ENCODE assay signal across 8 mouse cellular contexts in genomic region chr4:119173851-119174453, GRCm38 (mm10). TPM values are rescaled to one million over a fixed set of nuclear protein-coding genes. Genes with fewer than 3 reads are reported as not detected.
DNase-seq lines count a peak whose midpoint lies in the region; ATAC-seq and TF ChIP-seq lines count a peak whose summit lies in the region.

Gene Zfp691 (minus strand): TSS chr4:119174195.

- WGBS in kidney, embryonic 14.5 days, result under 1% methylated on average over 40 of the region's 40 CpGs
- WGBS in limb, embryonic 15.5 days, result under 1% methylated on average over 40 of the region's 40 CpGs

- ATAC-seq in kidney, embryonic 14.5 days (ENCODE audit: low FRiP score, low TSS enrichment), result peak; percentile 100
- peak; percentile 100 for ATAC-seq in limb, embryonic 15.5 days (ENCODE audit: insufficient number of reproducible peaks, low FRiP score, low TSS enrichment, low read depth)

- peak within 1 kb of the TSS; percentile 79 for H3K4me2 ChIP-seq in kidney, embryonic 14.5 days (replicated peaks; ENCODE audit: low read depth, low read length)
- H3K4me2 ChIP-seq in limb, embryonic 15.5 days, result peak within 1 kb of the TSS; percentile 64

- H3K9ac ChIP-seq in kidney, embryonic 14.5 days (ENCODE audit: low read depth, low read length), result peak within 1 kb of the TSS; percentile 80
- H3K9ac ChIP-seq in limb, embryonic 15.5 days, result peak within 1 kb of the TSS; percentile 73

- peak within 1 kb of the TSS; percentile 89 for H3K4me3 ChIP-seq in bone marrow macrophage, adult 2 months (ENCODE audit: insufficient read depth, low read length)
- peak within 1 kb of the TSS; percentile 87 for H3K4me3 ChIP-seq in embryonic fibroblast, embryonic 13.5 days (ENCODE audit: insufficient read depth, low read length)
- H3K4me3 ChIP-seq in kidney, embryonic 14.5 days (ENCODE audit: low read length), result peak within 1 kb of the TSS; percentile 80
- peak within 1 kb of the TSS; percentile 87 for H3K4me3 ChIP-seq in limb, embryonic 15.5 days

- peak; percentile 97 for DNase-seq in A20 (ENCODE audit: low read depth, low spot score)
- DNase-seq in heart, adult 9 months (ENCODE audit: low spot score in 2 of 2), result peak; percentile 98
- peak; percentile 80 to 85 for DNase-seq in monocyte, adult 2 months (ENCODE audit: low read depth in 1 of 2, low spot score in 2 of 2)
- peak; percentile 95 to 96 for DNase-seq in spleen, postnatal 36 days (ENCODE audit: low spot score in 2 of 2)

- no peak for TF ChIP-seq CTCF in bone marrow macrophage, adult 2 months (IDR thresholded peaks at IDR 0.05; ENCODE audit: low read depth, low read length)
- TF ChIP-seq CTCF in embryonic fibroblast, embryonic 13.5 days (IDR thresholded peaks at IDR 0.05; ENCODE audit: borderline replicate concordance, insufficient read depth, low read length), result no peak

- no peaks in the 10 kb centered on the region for H3K27me3 ChIP-seq in kidney, embryonic 14.5 days (ENCODE audit: control insufficient read depth, insufficient read depth, low read length)
- H3K27me3 ChIP-seq in limb, embryonic 15.5 days, result no peaks in the 10 kb centered on the region

- H3K27ac ChIP-seq in bone marrow macrophage, adult 2 months (ENCODE audit: insufficient read depth, low read depth, low read length), result no peak within 1 kb of the TSS
- H3K27ac ChIP-seq in embryonic fibroblast, embryonic 13.5 days (ENCODE audit: insufficient read depth, low read length), result no peak within 1 kb of the TSS
- no peak within 1 kb of the TSS; the same call in 1 of the 2 replicates for H3K27ac ChIP-seq in kidney, embryonic 14.5 days (ENCODE audit: low read depth, low read length)
- peak within 1 kb of the TSS; percentile 67 for H3K27ac ChIP-seq in limb, embryonic 15.5 days

- H3K36me3 ChIP-seq in kidney, embryonic 14.5 days (ENCODE audit: control insufficient read depth, insufficient read depth, low read length), result peaks cover 16% of the 10 kb centered on the region
- peaks cover 18% of the 10 kb centered on the region for H3K36me3 ChIP-seq in limb, embryonic 15.5 days

- no peaks in the 10 kb centered on the region for H3K9me3 ChIP-seq in kidney, embryonic 14.5 days (ENCODE audit: control insufficient read depth, low read length)
- H3K9me3 ChIP-seq in limb, embryonic 15.5 days, result no peaks in the 10 kb centered on the region

- H3K4me1 ChIP-seq in bone marrow macrophage, adult 2 months (ENCODE audit: control insufficient read depth, insufficient read depth, low read length), result peaks cover 6% of the 10 kb centered on the region; the same call in 1 of the 2 replicates
- H3K4me1 ChIP-seq in embryonic fibroblast, embryonic 13.5 days (ENCODE audit: control insufficient read depth, insufficient read depth, low read length), result peaks cover 2% of the 10 kb centered on the region; the same call in 1 of the 2 replicates
- 0 out of 2 replicates have a peak, but pooled peaks cover 3% of the 10 kb centered on the region for H3K4me1 ChIP-seq in kidney, embryonic 14.5 days (ENCODE audit: control insufficient read depth, insufficient read depth, low read length)
- H3K4me1 ChIP-seq in limb, embryonic 15.5 days, result peaks cover 13% of the 10 kb centered on the region

- no peak for TF ChIP-seq POLR2A in bone marrow macrophage, adult 2 months (IDR thresholded peaks at IDR 0.05; ENCODE audit: borderline replicate concordance, low read depth, low read length)
- peak; percentile 85 for TF ChIP-seq POLR2A in embryonic fibroblast, embryonic 13.5 days (IDR thresholded peaks at IDR 0.05; ENCODE audit: low read depth, low read length)

RNA-seq across cellular contexts. Expression of gene Zfp691, which starts in this region (rescaled TPM):
- 6.4 and 6.9 TPM in 2 replicates for polyA plus RNA-seq in bone marrow macrophage, adult 2 months (2012; ENCODE audit: insufficient read depth, insufficient read length, missing spikeins)
- polyA plus RNA-seq in embryonic fibroblast, embryonic 13.5 days (2011; ENCODE audit: insufficient read length, low read depth, missing spikeins), result 4.9 and 9.0 TPM in 2 replicates
- polyA plus RNA-seq in kidney, embryonic 14.5 days (2014; fragmentation: Nextera tagmentation; extraction: Ambion mirVana), result 10.2 and 11.0 TPM in 2 replicates
- polyA plus RNA-seq in limb, embryonic 15.5 days (2015; fragmentation: Nextera tagmentation; extraction: Ambion mirVana), result 7.0 and 7.7 TPM in 2 replicates
